Mouse (Mus musculus) limb, embryonic 14.5 days (tissue): ENCODE measurements around the gene Myo9a. TPM values are rescaled to one million over a fixed set of nuclear protein-coding genes. Genes with fewer than 3 reads are reported as not detected.

Experiments
- ATAC-seq: fragments of 200-750 bp; cut with Nextera tagmentation; 2 replicates; pipeline ENCODE4 v1.8.0; 2017; ENCODE audit warnings: low read depth, moderate number of reproducible peaks, moderate TSS enrichment; ENCODE audit not compliant: low FRiP score
- DNase-seq: peaks from one replicate; pipeline ENCODE4 v3.0.0-alpha.2; 2015; ENCODE audit warnings: low spot score
- H3K27ac ChIP-seq: fragments of 300-500 bp; sonication (generic); replicated peaks from 2 replicates; pipeline ENCODE4 v1.5.1; 2014; ENCODE audit warnings: low read depth, mild to moderate bottlenecking, low read length, moderate library complexity, mixed read lengths
- H3K27me3 ChIP-seq: fragments of 300-500 bp; sonication (generic); 2 replicates; pipeline ENCODE4 v1.6.1; 2014; ENCODE audit warnings: low read length, mixed read lengths; ENCODE audit not compliant: control insufficient read depth, insufficient read depth
- H3K36me3 ChIP-seq: fragments of 300-500 bp; sonication (generic); 2 replicates; pipeline ENCODE4 v1.6.1; 2014; ENCODE audit warnings: mild to moderate bottlenecking, low read length, moderate library complexity, mixed read lengths; ENCODE audit not compliant: control insufficient read depth, insufficient read depth
- H3K4me1 ChIP-seq: fragments of 300-500 bp; sonication (generic); 2 replicates; pipeline ENCODE4 v1.6.1; 2014; ENCODE audit warnings: antibody characterized with exemption, low read length, mixed read lengths; ENCODE audit not compliant: control insufficient read depth, insufficient read depth
- H3K4me2 ChIP-seq: fragments of 300-500 bp; sonication (generic); replicated peaks from 2 replicates; pipeline ENCODE4 v1.6.1; 2014; ENCODE audit warnings: low read depth, mild to moderate bottlenecking, low read length, moderate library complexity; ENCODE audit not compliant: severe bottlenecking
- H3K4me3 ChIP-seq: fragments of 300-500 bp; sonication (generic); replicated peaks from 2 replicates; pipeline ENCODE4 v1.5.1; 2014; ENCODE audit warnings: low read length
- H3K9ac ChIP-seq: fragments of 300-500 bp; sonication (generic); 2 replicates; pipeline ENCODE4 v1.6.1; 2014; ENCODE audit warnings: mild to moderate bottlenecking, low read depth, low read length, moderate library complexity; ENCODE audit not compliant: severe bottlenecking
- H3K9me3 ChIP-seq: fragments of 300-500 bp; sonication (generic); 2 replicates; pipeline ENCODE4 v1.6.1; 2016; ENCODE audit warnings: low read length; ENCODE audit not compliant: control insufficient read depth
- POLR2A ChIP-seq: fragments of 200-500 bp; IDR thresholded peaks from 2 replicates; pipeline ENCODE4 v1.8.0; 2012; ENCODE audit warnings: inconsistent platforms, mild to moderate bottlenecking, moderate library complexity, borderline replicate concordance; ENCODE audit not compliant: insufficient read depth, insufficient read length; ENCODE audit errors: extremely low read depth
- WGBS: fragments of 180-500 bp; shearing (Covaris S2); extraction: QIAGEN DNeasy Blood & Tissue Kit; methylation state at CpG from one replicate; pipeline ENCODE4 v1.1.7; 2014; 5-methylcytosine and 5-hydroxymethylcytosine counted together
- polyA plus RNA-seq, 2 experiments: library from polyadenylated mRNA; depleted of rRNA in 1 of 2; stranded (reverse) in 1 of 2; unstranded in 1 of 2; fragments of >200 nt; fragmentation: Nextera tagmentation in 1 of 2; extraction: Ambion mirVana in 1 of 2; gene quantifications; 2 replicates each; pipeline versions ENCODE4 v1.2.1 to v1.2.3; 2012 to 2014

Gene Myo9a
- polyA plus RNA-seq, 2 experiments: 13.9 to 19.2 TPM

GRCm38 (mm10) chr9:59939691-59940090 is 189.0 kb downstream of the Myo9a start:
- DNase-seq: no peak
- H3K27ac ChIP-seq: no peak overlapping the region

GRCm38 (mm10) chr9:59940913-59941884 is 190.5 kb downstream of the Myo9a start:
- TF ChIP-seq POLR2A: no peak
- no peak for DNase-seq
- Histone ChIP-seq H3K4me3 (no peak overlapping the region), H3K4me1 (peaks cover 5% of the 10 kb centered on the region; the same call in 1 of the 2 replicates), H3K9ac (no peak overlapping the region), H3K9me3 (no peaks in the 10 kb centered on the region), H3K27ac (no peak overlapping the region), H3K36me3 (no peaks in the 10 kb centered on the region), H3K4me2 (no peak overlapping the region), H3K27me3 (no peaks in the 10 kb centered on the region)
- 56% methylated on average over 10 of the region's 12 CpGs for WGBS
- ATAC-seq: no peak

More at GRCm38 (mm10) chr9:59939691-59940090, 189.0 kb downstream of the Myo9a start:
- no peaks in the 10 kb centered on the region for H3K36me3 ChIP-seq
- peaks cover 5% of the 10 kb centered on the region; the same call in 1 of the 2 replicates for H3K4me1 ChIP-seq
- TF ChIP-seq POLR2A: no peak
- H3K4me3 ChIP-seq: no peak overlapping the region
- no peak for ATAC-seq
- H3K27me3 ChIP-seq: no peaks in the 10 kb centered on the region
- H3K9ac ChIP-seq: no peak overlapping the region
- 46% methylated on average over 2 of the region's 2 CpGs for WGBS
- H3K4me2 ChIP-seq: no peak overlapping the region
- no peaks in the 10 kb centered on the region for H3K9me3 ChIP-seq

- no peak overlapping the region for H3K4me3 ChIP-seq
- DNase-seq: peak; percentile 54
- TF ChIP-seq POLR2A: no peak
- H3K9ac ChIP-seq: no peak overlapping the region
- H3K4me1 ChIP-seq: peaks cover 5% of the 10 kb centered on the region; the same call in 1 of the 2 replicates
- no peaks in the 10 kb centered on the region for H3K9me3 ChIP-seq
- H3K27me3 ChIP-seq: no peaks in the 10 kb centered on the region
- no peak overlapping the region for H3K4me2 ChIP-seq
- 34% methylated on average over 9 of the region's 9 CpGs for WGBS
- H3K36me3 ChIP-seq: no peaks in the 10 kb centered on the region
- peak; percentile 71 for ATAC-seq
- H3K27ac ChIP-seq: no peak overlapping the region
Observed at GRCm38 (mm10) chr9:59941885-59942350, 191.2 kb downstream of the Myo9a start.

- peaks cover 5% of the 10 kb centered on the region; the same call in 1 of the 2 replicates for H3K4me1 ChIP-seq
- 30% methylated on average over 5 of the region's 5 CpGs for WGBS
- H3K9me3 ChIP-seq: no peaks in the 10 kb centered on the region
- H3K4me2 ChIP-seq: no peak overlapping the region
- ATAC-seq (peak; percentile 64; the same call in 1 of the 2 replicates), DNase-seq (no peak)
- TF ChIP-seq POLR2A: no peak
- H3K27ac ChIP-seq: no peak overlapping the region
- no peak overlapping the region for H3K4me3 ChIP-seq
- no peak overlapping the region for H3K9ac ChIP-seq
- no peaks in the 10 kb centered on the region for H3K36me3 ChIP-seq
- no peaks in the 10 kb centered on the region for H3K27me3 ChIP-seq
Observed at GRCm38 (mm10) chr9:59942501-59943085, 191.9 kb downstream of the Myo9a start.

- Histone ChIP-seq H3K4me2 (no peak overlapping the region), H3K27ac (no peak overlapping the region), H3K4me3 (no peak overlapping the region), H3K9me3 (no peaks in the 10 kb centered on the region), H3K27me3 (no peaks in the 10 kb centered on the region), H3K36me3 (no peaks in the 10 kb centered on the region), H3K9ac (no peak overlapping the region), H3K4me1 (peaks cover 5% of the 10 kb centered on the region; the same call in 1 of the 2 replicates)
- no peak for TF ChIP-seq POLR2A
- DNase-seq (no peak), ATAC-seq (no peak)
- WGBS: 91% methylated on average over 6 of the region's 6 CpGs
Observed at GRCm38 (mm10) chr9:59943826-59944225, 193.1 kb downstream of the Myo9a start.
